Mouse (Mus musculus) layer of hippocampus, adult 18-20 months (tissue): Measurements from ENCODE around the gene Uts2b. TPM values are rescaled to one million over a fixed set of nuclear protein-coding genes. Genes with fewer than 3 reads are reported as not detected.

Source experiments
- DNase-seq, 2 experiments: peaks; one replicate each; pipeline ENCODE4 v3.0.0; 2022; ENCODE audit warnings: low spot score in 2 of 2
- long read RNA-seq: library from polyadenylated mRNA; stranded (forward); transcript quantifications from one replicate; pipeline ENCODE4 v2.0.0, GENCODE M21; 2021
- total RNA-seq, 2 experiments: library from RNA; stranded (reverse); gene quantifications; 2 replicates each; pipeline ENCODE4 v1.2.3; 2021

The Uts2b gene
- not detected for total RNA-seq
- long read RNA-seq: 0 reads

- DNase-seq: no peak
Measured at GRCm38 (mm10) chr16:27370191-27370590, at the start of gene Uts2b. Uts2b (minus strand) TSS chr16:27370239.

- no peak for DNase-seq
Measured at GRCm38 (mm10) chr16:27417632-27418031, 47.6 kb upstream of the Uts2b start.

GRCm38 (mm10) chr16:27416937-27417584 is 47.0 kb upstream of the Uts2b start:
- DNase-seq: peak in 1 of 2 experiments; percentile 37

GRCm38 (mm10) chr16:27404107-27404506 is 34.1 kb upstream of the Uts2b start:
- no peak for DNase-seq

- DNase-seq: no peak
Measured at GRCm38 (mm10) chr16:27401579-27401978, 31.5 kb upstream of the Uts2b start.

GRCm38 (mm10) chr16:27399719-27400253 is 29.7 kb upstream of the Uts2b start:
- DNase-seq: no peak

- DNase-seq: no peak
Measured at GRCm38 (mm10) chr16:27399026-27399718, 29.1 kb upstream of the Uts2b start.

GRCm38 (mm10) chr16:27396951-27397350 is 26.9 kb upstream of the Uts2b start:
- DNase-seq: no peak

GRCm38 (mm10) chr16:27395251-27396037 is 25.4 kb upstream of the Uts2b start:
- DNase-seq: peak in 1 of 2 experiments; percentile 46

GRCm38 (mm10) chr16:27391845-27392244 is 21.8 kb upstream of the Uts2b start:
- no peak for DNase-seq

GRCm38 (mm10) chr16:27390306-27390705 is 20.3 kb upstream of the Uts2b start:
- DNase-seq: no peak

GRCm38 (mm10) chr16:27389534-27390282 is 19.7 kb upstream of the Uts2b start:
- DNase-seq: no peak

- peak; percentile 50 to 80 for DNase-seq
Measured at GRCm38 (mm10) chr16:27388761-27389451, 18.9 kb upstream of the Uts2b start, which contains the start of gene Ccdc50. Ccdc50 (plus strand) TSS chr16:27388869.

- DNase-seq: no peak
Measured at GRCm38 (mm10) chr16:27387634-27388611, 17.9 kb upstream of the Uts2b start.

GRCm38 (mm10) chr16:27386850-27387407 is 16.9 kb upstream of the Uts2b start:
- DNase-seq: no peak

- no peak for DNase-seq
Measured at GRCm38 (mm10) chr16:27385649-27386048, 15.6 kb upstream of the Uts2b start.

- peak in 1 of 2 experiments; percentile 69 for DNase-seq
Measured at GRCm38 (mm10) chr16:27384893-27385603, 15.0 kb upstream of the Uts2b start.

GRCm38 (mm10) chr16:27382217-27382616 is 12.2 kb upstream of the Uts2b start:
- no peak for DNase-seq
